Mouse (Mus musculus): ENCODE measurements around the gene Rcsd1.

Gene Rcsd1

GRCm38 (mm10) chr1:165709629-165710256, at the start of gene Rcsd1:
TSS of gene Rcsd1 (minus strand) at chr1:165709757.
- no peak for DNase-seq (ENCODE audit: low read depth, low spot score)

GRCm38 (mm10) chr1:165755194-165755593, 45.6 kb upstream of the Rcsd1 start:
- DNase-seq (ENCODE audit: low read depth, low spot score) = no peak

GRCm38 (mm10) chr1:165754205-165754604, 44.6 kb upstream of the Rcsd1 start:
- no peak for DNase-seq (ENCODE audit: low read depth, low spot score)

GRCm38 (mm10) chr1:165751838-165752237, 42.3 kb upstream of the Rcsd1 start:
- no peak for DNase-seq (ENCODE audit: low read depth, low spot score)

- DNase-seq (ENCODE audit: low read depth, low spot score) = no peak
These were observed 41.6 kb upstream of the Rcsd1 start for GRCm38 (mm10) chr1:165751142-165751541.

GRCm38 (mm10) chr1:165748053-165748452, 38.5 kb upstream of the Rcsd1 start:
- DNase-seq (ENCODE audit: low read depth, low spot score) = peak; percentile 77

GRCm38 (mm10) chr1:165741989-165742388, 32.4 kb upstream of the Rcsd1 start:
- DNase-seq (ENCODE audit: low read depth, low spot score) = no peak

GRCm38 (mm10) chr1:165738985-165739384, 29.4 kb upstream of the Rcsd1 start:
- no peak for DNase-seq (ENCODE audit: low read depth, low spot score)

GRCm38 (mm10) chr1:165737867-165738266, 28.3 kb upstream of the Rcsd1 start:
- DNase-seq (ENCODE audit: low read depth, low spot score) = no peak

GRCm38 (mm10) chr1:165737451-165737850, 27.9 kb upstream of the Rcsd1 start:
- no peak for DNase-seq (ENCODE audit: low read depth, low spot score)

GRCm38 (mm10) chr1:165735826-165736818, 26.6 kb upstream of the Rcsd1 start:
- peak; percentile 90 for DNase-seq (ENCODE audit: low read depth, low spot score)

- DNase-seq (ENCODE audit: low read depth, low spot score) = no peak
These were observed 25.3 kb upstream of the Rcsd1 start for GRCm38 (mm10) chr1:165734840-165735239.

- no peak for DNase-seq (ENCODE audit: low read depth, low spot score)
These were observed 22.0 kb upstream of the Rcsd1 start for GRCm38 (mm10) chr1:165731553-165731952.

- no peak for DNase-seq (ENCODE audit: low read depth, low spot score)
These were observed 20.6 kb upstream of the Rcsd1 start for GRCm38 (mm10) chr1:165730129-165730528.

- DNase-seq (ENCODE audit: low read depth, low spot score) = no peak
These were observed 18.6 kb upstream of the Rcsd1 start for GRCm38 (mm10) chr1:165728057-165728639.

GRCm38 (mm10) chr1:165726986-165727385, 17.4 kb upstream of the Rcsd1 start:
- DNase-seq (ENCODE audit: low read depth, low spot score) = no peak

GRCm38 (mm10) chr1:165725039-165725644, 15.6 kb upstream of the Rcsd1 start:
- DNase-seq (ENCODE audit: low read depth, low spot score) = no peak

GRCm38 (mm10) chr1:165724219-165725033, 14.9 kb upstream of the Rcsd1 start:
- DNase-seq (ENCODE audit: low read depth, low spot score) = no peak

- DNase-seq (ENCODE audit: low read depth, low spot score) = no peak
These were observed 13.1 kb upstream of the Rcsd1 start for GRCm38 (mm10) chr1:165722531-165723123.

- no peak for DNase-seq (ENCODE audit: low read depth, low spot score)
These were observed 9.1 kb upstream of the Rcsd1 start for GRCm38 (mm10) chr1:165718543-165719105.
